Mouse (Mus musculus) CH12.LX (cell line): ENCODE measurements around the gene Ctcfl.

Experiments used
- BHLHE40 ChIP-seq: IDR thresholded peaks from 2 replicates; pipeline ENCODE4 v1.6.1; 2011; ENCODE audit warnings: mild to moderate bottlenecking, low read depth, low read length, improper control_type of control experiment
- CHD2 ChIP-seq: IDR thresholded peaks from 2 replicates; pipeline ENCODE4 v1.6.1; 2011; ENCODE audit warnings: low read length, improper control_type of control experiment
- CTCF ChIP-seq, 2 experiments: IDR thresholded peaks in 1 of 2; conservative IDR thresholded peaks in 1 of 2; 2 replicates each; pipeline ENCODE4 v1.5.1; 2011 to 2012; ENCODE audit warnings: low read depth in 2 of 2, low read length in 2 of 2, improper control_type of control experiment in 1 of 2, inconsistent platforms in 1 of 2, mild to moderate bottlenecking in 1 of 2, moderate library complexity in 1 of 2
- EP300 ChIP-seq: IDR thresholded peaks from 2 replicates; pipeline ENCODE4 v1.6.1; 2011; ENCODE audit warnings: low read length, improper control_type of control experiment
- GABPA ChIP-seq: IDR thresholded peaks from 2 replicates; pipeline ENCODE4 v1.6.1; 2012; ENCODE audit warnings: low read depth, low read length, improper control_type of control experiment, inconsistent platforms; ENCODE audit not compliant: insufficient replicate concordance
- MAX ChIP-seq: IDR thresholded peaks from 2 replicates; pipeline ENCODE4 v1.6.1; 2011; ENCODE audit warnings: low read length, improper control_type of control experiment
- MYC ChIP-seq: IDR thresholded peaks from 2 replicates; pipeline ENCODE4 v1.6.1; 2011; ENCODE audit warnings: low read depth, mild to moderate bottlenecking, improper control_type of control experiment, low read length
- PAX5 ChIP-seq: IDR thresholded peaks from 2 replicates; pipeline ENCODE4 v1.6.1; 2012; ENCODE audit warnings: low read length, inconsistent platforms, mixed read lengths
- TBP ChIP-seq: conservative IDR thresholded peaks from 2 replicates; pipeline ENCODE4 v1.6.1; 2011; ENCODE audit warnings: low read depth, low read length, improper control_type of control experiment
- ZMIZ1 ChIP-seq: IDR thresholded peaks from 2 replicates; pipeline ENCODE4 v1.6.1; 2012; ENCODE audit warnings: low read depth, mild to moderate bottlenecking, inconsistent platforms, low read length, improper control_type of control experiment
- ZNF384 ChIP-seq: IDR thresholded peaks from 2 replicates; pipeline ENCODE4 v1.6.1; 2012; ENCODE audit warnings: low read depth, low read length, improper control_type of control experiment, inconsistent platforms

DNA sequence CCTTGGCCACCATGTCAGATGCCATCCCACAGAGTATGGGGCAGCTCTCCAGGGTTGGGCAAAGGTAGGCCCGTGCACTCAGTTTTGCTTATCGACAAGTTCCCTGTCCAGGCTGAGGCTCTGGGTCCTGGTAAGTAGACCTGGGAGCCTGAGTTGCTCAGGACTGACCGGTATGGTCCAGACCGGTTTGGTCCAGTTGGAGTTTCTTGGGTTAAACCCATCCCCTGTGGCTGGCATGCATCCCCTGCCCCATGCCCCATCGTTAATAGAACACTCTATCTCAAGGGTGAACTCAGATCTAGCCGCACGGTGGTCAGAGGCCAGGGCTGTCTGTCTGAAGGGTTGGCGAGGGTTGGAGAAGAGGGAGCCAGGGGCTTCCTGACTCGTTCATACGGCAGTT, 45.6 kb upstream of the Ctcfl start:
- TF ChIP-seq ZNF384 (no peak), CHD2 (no peak), GABPA (no peak), EP300 (no peak), MAX (no peak), PAX5 (no peak), CTCF (conservative IDR thresholded peaks at IDR 0.05 in 1 of 2, IDR thresholded peaks at IDR 0.05 in 1 of 2; ENCODE audit: low read depth in 2 of 2, low read length in 2 of 2) (no peak), ZMIZ1 (no peak), MYC (no peak), BHLHE40 (no peak), TBP (no peak)
